Mouse (Mus musculus): ENCODE data around the gene Oas1d. TPM values are rescaled to one million over a fixed set of nuclear protein-coding genes. Genes with fewer than 3 reads are reported as not detected.

Gene Oas1d
- polyA plus RNA-seq, 1 experiment from 2014 or later, result not detected

GRCm38 (mm10) chr5:120942076-120942475, 27.7 kb downstream of the Oas1d start:
- 70% methylated on average over 10 of the region's 10 CpGs for WGBS

DNA sequence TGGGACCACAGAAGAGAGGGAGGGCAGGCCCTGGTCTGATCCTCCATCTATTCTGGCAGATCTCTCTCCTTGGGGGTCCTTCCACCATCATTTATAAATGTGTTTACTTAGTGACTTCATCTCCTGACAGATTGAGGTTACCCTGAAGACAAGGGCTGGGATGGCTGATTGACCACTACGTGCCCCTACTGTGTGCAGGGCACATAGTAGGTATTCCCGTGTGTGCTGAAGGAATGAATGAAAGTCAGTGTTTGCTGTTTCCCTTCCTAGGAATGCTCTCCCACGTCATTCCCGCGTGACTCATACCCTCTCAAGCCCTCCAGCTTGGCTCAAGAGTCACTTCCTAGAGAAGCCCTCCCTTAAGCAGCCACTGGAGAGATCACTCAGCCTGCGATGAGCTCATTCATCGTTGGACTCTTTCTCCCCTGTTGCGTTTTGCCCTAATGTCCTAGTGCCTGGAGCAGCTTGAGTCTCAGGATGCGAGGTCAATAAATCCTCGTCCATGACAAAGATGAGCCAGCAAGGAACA, 38.0 kb downstream of the Oas1d start:
- no peak for ATAC-seq (ENCODE audit: insufficient read depth, low FRiP score)
- Histone ChIP-seq H3K9ac (ENCODE audit: low read length) (no peak overlapping the region), H3K36me3 (ENCODE audit: control insufficient read depth, insufficient read depth, low read length) (no peaks in the 10 kb centered on the region), H3K4me1 (ENCODE audit: control insufficient read depth, insufficient read depth, low read length) (no peaks in the 10 kb centered on the region), H3K27ac (ENCODE audit: low read length) (no peak overlapping the region), H3K4me2 (ENCODE audit: low read depth, low read length) (no peak overlapping the region), H3K27me3 (ENCODE audit: control insufficient read depth, insufficient read depth, low read length) (no peaks in the 10 kb centered on the region), H3K9me3 (replicated peaks; ENCODE audit: control insufficient read depth, low read length) (no peaks in the 10 kb centered on the region), H3K4me3 (replicated peaks; ENCODE audit: low read length) (no peak overlapping the region)
- 57% methylated on average over 10 of the region's 10 CpGs for WGBS

More at GRCm38 (mm10) chr5:120942076-120942475, 27.7 kb downstream of the Oas1d start:
- Histone ChIP-seq H3K4me1 (ENCODE audit: control insufficient read depth, insufficient read depth, low read length) (no peaks in the 10 kb centered on the region), H3K36me3 (ENCODE audit: control insufficient read depth, insufficient read depth, low read length) (no peaks in the 10 kb centered on the region), H3K9ac (ENCODE audit: low read length) (no peak overlapping the region), H3K9me3 (replicated peaks; ENCODE audit: control insufficient read depth, low read length) (no peaks in the 10 kb centered on the region), H3K27ac (ENCODE audit: low read length) (no peak overlapping the region), H3K4me3 (replicated peaks; ENCODE audit: low read length) (no peak overlapping the region), H3K4me2 (ENCODE audit: low read depth, low read length) (no peak overlapping the region), H3K27me3 (ENCODE audit: control insufficient read depth, insufficient read depth, low read length) (no peaks in the 10 kb centered on the region)
- no peak for ATAC-seq (ENCODE audit: insufficient read depth, low FRiP score)

GRCm38 (mm10) chr5:120953974-120954373, 39.6 kb downstream of the Oas1d start:
- no peak for ATAC-seq (ENCODE audit: insufficient read depth, low FRiP score)
- H3K36me3 ChIP-seq (ENCODE audit: control insufficient read depth, insufficient read depth, low read length), result no peaks in the 10 kb centered on the region
- H3K9me3 ChIP-seq (replicated peaks; ENCODE audit: control insufficient read depth, low read length), result no peaks in the 10 kb centered on the region
- no peaks in the 10 kb centered on the region for H3K4me1 ChIP-seq (ENCODE audit: control insufficient read depth, insufficient read depth, low read length)
- no peak overlapping the region for H3K9ac ChIP-seq (ENCODE audit: low read length)
- no peak overlapping the region for H3K27ac ChIP-seq (ENCODE audit: low read length)
- H3K4me3 ChIP-seq (replicated peaks; ENCODE audit: low read length), result no peak overlapping the region
- H3K4me2 ChIP-seq (ENCODE audit: low read depth, low read length), result no peak overlapping the region
- H3K27me3 ChIP-seq (ENCODE audit: control insufficient read depth, insufficient read depth, low read length), result no peaks in the 10 kb centered on the region
- 21% methylated on average over 5 of the region's 5 CpGs for WGBS

- no peak overlapping the region for H3K9ac ChIP-seq (ENCODE audit: low read length)
- H3K4me1 ChIP-seq (ENCODE audit: control insufficient read depth, insufficient read depth, low read length), result no peaks in the 10 kb centered on the region
- H3K4me3 ChIP-seq (replicated peaks; ENCODE audit: low read length), result no peak overlapping the region
- WGBS, result 46% methylated on average over 4 of the region's 4 CpGs
- no peak for ATAC-seq (ENCODE audit: insufficient read depth, low FRiP score)
- H3K27me3 ChIP-seq (ENCODE audit: control insufficient read depth, insufficient read depth, low read length), result no peaks in the 10 kb centered on the region
- no peaks in the 10 kb centered on the region for H3K9me3 ChIP-seq (replicated peaks; ENCODE audit: control insufficient read depth, low read length)
- no peak overlapping the region for H3K27ac ChIP-seq (ENCODE audit: low read length)
- H3K4me2 ChIP-seq (ENCODE audit: low read depth, low read length), result no peak overlapping the region
- H3K36me3 ChIP-seq (ENCODE audit: control insufficient read depth, insufficient read depth, low read length), result no peaks in the 10 kb centered on the region
Observed at GRCm38 (mm10) chr5:120961004-120961403, 46.7 kb downstream of the Oas1d start.

DNA sequence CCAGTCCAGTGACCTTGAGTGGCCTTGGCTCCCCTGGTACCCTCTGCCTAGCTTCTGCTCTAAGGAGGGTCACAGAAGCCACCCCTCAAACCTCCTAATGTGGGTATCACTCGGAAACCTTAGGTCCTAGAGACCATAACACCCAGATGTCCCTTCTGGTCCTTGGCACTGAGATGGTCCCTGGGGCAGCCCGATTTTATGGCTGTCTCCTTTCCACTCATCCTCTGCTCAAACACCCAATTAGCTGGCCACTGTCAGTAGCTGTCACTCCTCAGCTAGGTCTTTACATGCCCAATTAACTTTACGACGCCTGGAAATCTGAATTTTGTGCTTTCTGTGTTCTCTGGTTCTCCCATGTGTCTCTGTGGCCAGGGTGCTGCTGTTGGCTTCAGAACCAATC, 51.8 kb downstream of the Oas1d start:
- Histone ChIP-seq H3K27me3 (ENCODE audit: control insufficient read depth, insufficient read depth, low read length) (no peaks in the 10 kb centered on the region), H3K4me1 (ENCODE audit: control insufficient read depth, insufficient read depth, low read length) (no peaks in the 10 kb centered on the region), H3K27ac (ENCODE audit: low read length) (no peak overlapping the region), H3K9me3 (replicated peaks; ENCODE audit: control insufficient read depth, low read length) (no peaks in the 10 kb centered on the region), H3K9ac (ENCODE audit: low read length) (no peak overlapping the region), H3K4me3 (replicated peaks; ENCODE audit: low read length) (no peak overlapping the region), H3K4me2 (ENCODE audit: low read depth, low read length) (no peak overlapping the region), H3K36me3 (ENCODE audit: control insufficient read depth, insufficient read depth, low read length) (no peaks in the 10 kb centered on the region)
- WGBS, result 83% methylated on average over 4 of the region's 4 CpGs
- ATAC-seq (ENCODE audit: insufficient read depth, low FRiP score), result no peak

DNA sequence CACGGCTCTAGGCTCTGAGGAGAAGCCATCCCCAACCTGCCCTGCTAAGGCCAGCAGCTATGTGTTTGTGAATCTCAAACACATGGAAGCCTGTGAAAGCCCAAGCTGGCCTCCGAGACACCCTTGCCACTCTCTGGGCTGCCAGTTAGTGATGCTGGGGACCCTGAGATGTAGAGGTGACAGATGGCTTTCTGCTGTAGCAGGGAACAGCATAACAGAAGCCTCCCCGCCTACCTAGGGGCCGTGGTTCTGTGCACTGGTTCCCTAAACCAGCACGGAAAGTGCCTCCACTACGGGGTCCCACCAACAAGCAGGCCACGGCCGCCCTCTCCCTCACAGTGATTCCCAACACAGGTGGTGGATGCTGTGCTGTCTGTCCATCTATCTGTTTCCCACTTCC, 52.6 kb downstream of the Oas1d start:
- no peak overlapping the region for H3K4me3 ChIP-seq (replicated peaks; ENCODE audit: low read length)
- 84% methylated on average over 8 of the region's 8 CpGs for WGBS
- H3K27me3 ChIP-seq (ENCODE audit: control insufficient read depth, insufficient read depth, low read length), result no peaks in the 10 kb centered on the region
- no peaks in the 10 kb centered on the region for H3K9me3 ChIP-seq (replicated peaks; ENCODE audit: control insufficient read depth, low read length)
- H3K36me3 ChIP-seq (ENCODE audit: control insufficient read depth, insufficient read depth, low read length), result no peaks in the 10 kb centered on the region
- no peak overlapping the region for H3K9ac ChIP-seq (ENCODE audit: low read length)
- H3K4me1 ChIP-seq (ENCODE audit: control insufficient read depth, insufficient read depth, low read length), result no peaks in the 10 kb centered on the region
- H3K4me2 ChIP-seq (ENCODE audit: low read depth, low read length), result no peak overlapping the region
- ATAC-seq (ENCODE audit: insufficient read depth, low FRiP score), result no peak
- no peak overlapping the region for H3K27ac ChIP-seq (ENCODE audit: low read length)

DNA sequence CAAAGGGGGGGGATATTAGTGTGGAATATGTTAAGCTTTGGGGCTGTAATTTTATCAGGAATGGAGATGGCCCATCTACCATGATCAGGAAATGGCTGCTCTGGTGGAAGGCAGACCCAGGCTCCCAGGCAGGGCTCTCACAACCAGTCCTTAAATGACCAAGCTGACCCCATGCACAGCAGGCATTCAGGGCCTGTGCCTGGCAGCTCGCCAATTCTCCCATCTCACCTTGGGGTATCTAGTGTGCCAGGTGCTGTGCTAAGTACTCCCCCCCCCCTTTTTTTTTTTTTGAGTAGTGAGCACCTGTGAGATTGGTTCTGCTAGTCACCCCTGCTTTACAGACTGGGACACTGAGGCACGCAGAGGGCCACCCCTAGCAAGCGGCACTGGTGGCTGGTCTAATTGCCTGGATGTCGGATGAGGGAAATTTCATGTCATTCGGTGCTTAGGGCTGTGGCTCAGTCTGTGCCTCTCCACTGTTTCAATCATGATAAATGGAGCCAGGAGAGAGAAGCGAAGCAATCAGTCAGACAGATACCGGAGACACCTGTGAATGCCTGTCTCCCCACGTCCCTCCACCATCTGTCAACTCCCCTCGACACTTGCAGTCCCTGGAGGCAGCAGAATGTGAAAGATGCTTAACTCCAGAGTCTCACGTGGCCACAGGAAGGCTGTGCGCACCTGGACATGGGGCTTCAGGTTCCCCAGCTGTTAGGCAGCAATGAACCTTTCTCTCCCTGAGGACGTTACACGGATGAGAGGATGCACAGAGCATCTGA, 53.2 kb downstream of the Oas1d start:
- Histone ChIP-seq H3K9me3 (replicated peaks; ENCODE audit: control insufficient read depth, low read length) (no peaks in the 10 kb centered on the region), H3K27ac (ENCODE audit: low read length) (no peak overlapping the region), H3K4me1 (ENCODE audit: control insufficient read depth, insufficient read depth, low read length) (no peaks in the 10 kb centered on the region), H3K36me3 (ENCODE audit: control insufficient read depth, insufficient read depth, low read length) (no peaks in the 10 kb centered on the region), H3K4me3 (replicated peaks; ENCODE audit: low read length) (no peak overlapping the region), H3K27me3 (ENCODE audit: control insufficient read depth, insufficient read depth, low read length) (no peaks in the 10 kb centered on the region), H3K4me2 (ENCODE audit: low read depth, low read length) (no peak overlapping the region), H3K9ac (ENCODE audit: low read length) (no peak overlapping the region)
- no peak for ATAC-seq (ENCODE audit: insufficient read depth, low FRiP score)
- 63% methylated on average over 13 of the region's 13 CpGs for WGBS

DNA sequence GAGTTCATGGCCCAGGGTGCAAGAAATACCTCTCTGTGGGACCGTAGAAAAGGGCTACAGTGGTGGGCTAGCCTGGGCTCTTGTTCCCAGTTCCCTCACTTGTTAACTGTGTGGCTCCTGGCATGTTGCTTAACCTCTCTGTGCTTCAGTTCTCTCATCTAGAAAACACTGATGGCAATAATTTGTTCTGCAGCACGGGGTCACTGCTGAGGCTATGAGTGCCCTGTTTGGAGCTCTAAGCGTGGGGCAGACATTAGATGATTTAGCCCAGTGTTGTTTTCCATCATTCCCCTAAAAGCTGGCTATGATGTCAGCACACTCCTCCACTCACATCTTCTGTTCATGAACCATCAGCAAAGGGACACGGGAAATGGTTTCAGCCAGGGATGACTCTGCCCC, 53.8 kb downstream of the Oas1d start:
- 65% methylated on average over 4 of the region's 4 CpGs for WGBS
- Histone ChIP-seq H3K9me3 (replicated peaks; ENCODE audit: control insufficient read depth, low read length) (no peaks in the 10 kb centered on the region), H3K27ac (ENCODE audit: low read length) (no peak overlapping the region), H3K27me3 (ENCODE audit: control insufficient read depth, insufficient read depth, low read length) (no peaks in the 10 kb centered on the region), H3K4me1 (ENCODE audit: control insufficient read depth, insufficient read depth, low read length) (no peaks in the 10 kb centered on the region), H3K4me2 (ENCODE audit: low read depth, low read length) (no peak overlapping the region), H3K4me3 (replicated peaks; ENCODE audit: low read length) (no peak overlapping the region), H3K9ac (ENCODE audit: low read length) (no peak overlapping the region), H3K36me3 (ENCODE audit: control insufficient read depth, insufficient read depth, low read length) (no peaks in the 10 kb centered on the region)
- ATAC-seq (ENCODE audit: insufficient read depth, low FRiP score), result no peak

GRCm38 (mm10) chr5:120968799-120969198, 54.5 kb downstream of the Oas1d start:
- no peak for ATAC-seq (ENCODE audit: insufficient read depth, low FRiP score)
- Histone ChIP-seq H3K36me3 (ENCODE audit: control insufficient read depth, insufficient read depth, low read length) (no peaks in the 10 kb centered on the region), H3K4me1 (ENCODE audit: control insufficient read depth, insufficient read depth, low read length) (no peaks in the 10 kb centered on the region), H3K4me2 (ENCODE audit: low read depth, low read length) (no peak overlapping the region), H3K9me3 (replicated peaks; ENCODE audit: control insufficient read depth, low read length) (no peaks in the 10 kb centered on the region), H3K27ac (ENCODE audit: low read length) (no peak overlapping the region), H3K4me3 (replicated peaks; ENCODE audit: low read length) (no peak overlapping the region), H3K27me3 (ENCODE audit: control insufficient read depth, insufficient read depth, low read length) (no peaks in the 10 kb centered on the region), H3K9ac (ENCODE audit: low read length) (no peak overlapping the region)
- 82% methylated on average over 8 of the region's 8 CpGs for WGBS
